Mouse (Mus musculus) neutrophil, adult 5-6 weeks (primary cell): ENCODE measurements around the gene Taar6. TPM values are rescaled to one million over a fixed set of nuclear protein-coding genes. Genes with fewer than 3 reads are reported as not detected.
A peak's percentile ranks its signal among the peaks of the same experiment; 100 is the strongest.

Source experiments
- ATAC-seq: fragments of 151-379, 151-347 bp; 2 replicates; pipeline ENCODE4 v1.8.0; 2017; ENCODE audit warnings: mild to moderate bottlenecking, moderate TSS enrichment; ENCODE audit not compliant: insufficient number of reproducible peaks, poor library complexity, low FRiP score, severe bottlenecking; ENCODE audit errors: extremely low read depth
- total RNA-seq: library from RNA; stranded (forward); fragments of 200-1000 nt; gene quantifications from 2 replicates; pipeline ENCODE4 v1.2.3, GENCODE M21; 2017

The Taar6 gene
- not detected in 2 replicates for total RNA-seq

- no peak for ATAC-seq
Measured at GRCm38 (mm10) chr10:23985546-23985945, at the start of gene Taar6. Gene Taar6 (minus strand): TSS chr10:23985646.

GRCm38 (mm10) chr10:24031347-24031746 lies 45.9 kb upstream of the Taar6 start:
- ATAC-seq: no peak

- no peak for ATAC-seq
Measured at GRCm38 (mm10) chr10:24026922-24027321, 41.5 kb upstream of the Taar6 start, which contains the start of gene Taar7d. Gene Taar7d (plus strand): TSS chr10:24027222.

GRCm38 (mm10) chr10:24008143-24008542 lies 22.7 kb upstream of the Taar6 start:
- no peak for ATAC-seq

GRCm38 (mm10) chr10:24007034-24007433 lies 21.6 kb upstream of the Taar6 start:
- no peak for ATAC-seq

- ATAC-seq: no peak
Measured at GRCm38 (mm10) chr10:24006442-24006841, 21.0 kb upstream of the Taar6 start.

GRCm38 (mm10) chr10:23999639-24000038 lies 14.2 kb upstream of the Taar6 start, which contains the start of gene Taar7b:
Gene Taar7b (plus strand): TSS chr10:23999939.
- no peak for ATAC-seq

GRCm38 (mm10) chr10:23993381-23993780 lies 7.9 kb upstream of the Taar6 start, which contains the start of gene Taar7a:
Gene Taar7a (minus strand): TSS chr10:23993481.
- no peak for ATAC-seq

- ATAC-seq: no peak
Measured at GRCm38 (mm10) chr10:23986419-23986818, 973 bp upstream of the Taar6 start.

- ATAC-seq: 0 out of 2 replicates have a peak, but pooled peaks have one; percentile 23
Measured at GRCm38 (mm10) chr10:23978901-23979705, 6.3 kb downstream of the Taar6 start.

GRCm38 (mm10) chr10:23977958-23978357 lies 7.5 kb downstream of the Taar6 start:
- no peak for ATAC-seq

- ATAC-seq: no peak
Measured at GRCm38 (mm10) chr10:23971256-23971655, 14.2 kb downstream of the Taar6 start.

GRCm38 (mm10) chr10:23970656-23971165 lies 14.7 kb downstream of the Taar6 start, which contains the start of gene Taar5:
Gene Taar5 (plus strand): TSS chr10:23970706.
- ATAC-seq: no peak

GRCm38 (mm10) chr10:23964921-23965610 lies 20.4 kb downstream of the Taar6 start:
- ATAC-seq: no peak

- ATAC-seq: no peak
Measured at GRCm38 (mm10) chr10:23963444-23963843, 22.0 kb downstream of the Taar6 start.

GRCm38 (mm10) chr10:23960444-23960915 lies 25.0 kb downstream of the Taar6 start, which contains the start of gene Taar4:
Gene Taar4 (plus strand): TSS chr10:23960494.
- ATAC-seq: no peak

- no peak for ATAC-seq
Measured at GRCm38 (mm10) chr10:23959071-23959470, 26.4 kb downstream of the Taar6 start.

GRCm38 (mm10) chr10:23951714-23952113 lies 33.7 kb downstream of the Taar6 start:
- no peak for ATAC-seq

GRCm38 (mm10) chr10:23949508-23950005 lies 35.9 kb downstream of the Taar6 start, which contains the start of gene Taar3:
Gene Taar3 (plus strand): TSS chr10:23949558.
- ATAC-seq: no peak
